In the genomic region with DNA sequence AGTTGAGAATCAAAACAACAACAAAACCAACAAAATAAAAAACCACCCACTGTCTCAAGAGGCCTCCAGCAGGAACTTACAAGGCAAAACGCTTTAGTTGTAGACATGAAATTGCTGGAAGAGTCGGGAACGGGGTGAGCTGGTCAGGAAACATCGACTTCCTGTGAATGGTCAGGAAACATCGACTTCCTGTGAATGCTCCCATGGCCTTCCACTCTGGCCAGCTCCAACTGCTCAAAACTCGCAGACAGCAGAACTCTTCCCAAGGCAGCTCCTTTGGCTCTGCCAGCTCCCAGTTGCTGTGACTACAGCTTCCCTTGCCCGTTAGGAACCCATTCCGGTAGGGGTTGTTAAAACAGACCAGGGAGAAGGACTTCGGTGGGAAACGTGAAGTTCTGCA, we compare ENCODE assay signal across 14 mouse cellular contexts.
DNase-seq lines count a peak whose midpoint lies in the region; ATAC-seq and TF ChIP-seq lines count a peak whose summit lies in the region.
"Had no signal": no experiment of that assay in that cellular context is flagged by ENCODE, and none has a peak within 500 bp of the region (broad histone marks: within the 10 kb centered on the region; RNA-seq: fewer than 3 reads in every experiment).

No protein-coding gene starts in this region.

- ATAC-seq in hindbrain, embryonic 12.5 days (ENCODE audit: low FRiP score), result no peak
- ATAC-seq: inflammation-experienced regulatory T-cells, adult 6 months; Patski had no signal

- H3K27me3 ChIP-seq in spleen, adult 2 months (ENCODE audit: control insufficient read depth, insufficient read depth, low read length), result no peaks in the 10 kb centered on the region
- no peaks in the 10 kb centered on the region for H3K27me3 ChIP-seq in hindbrain, embryonic 12.5 days
- H3K27me3 ChIP-seq: midbrain, embryonic 12.5 days; neural tube, embryonic 15.5 days; Patski had no signal

- peak; percentile 4 for DNase-seq in embryo, embryonic 11 days
- no peak for DNase-seq in embryo, embryonic 10 days (ENCODE audit: low spot score)
- DNase-seq in spleen, adult 2 months (ENCODE audit: low read depth in 1 of 2, low spot score in 2 of 2), result no peak
- DNase-seq in spleen, adult 12 weeks (ENCODE audit: low spot score), result no peak
- DNase-seq in kidney, adult 9 months, result peak; percentile 24
- no peak for DNase-seq in layer of hippocampus, postnatal 36 days
- no peak for DNase-seq in cerebellum, adult 11-12 months
- DNase-seq: B cell, adult 2 months; spleen, adult 18-20 months had no signal

- H3K9me3 ChIP-seq in hindbrain, embryonic 12.5 days (replicated peaks), result no peaks in the 10 kb centered on the region
- H3K9me3 ChIP-seq: midbrain, embryonic 12.5 days; neural tube, embryonic 15.5 days had no signal

- no peaks in the 10 kb centered on the region; the same call in 1 of the 2 replicates for H3K4me1 ChIP-seq in spleen, adult 2 months (ENCODE audit: control insufficient read depth, insufficient read depth, insufficient read length)
- peaks cover 5% of the 10 kb centered on the region; the same call in 1 of the 2 replicates for H3K4me1 ChIP-seq in hindbrain, embryonic 12.5 days
- H3K4me1 ChIP-seq: midbrain, embryonic 12.5 days; neural tube, embryonic 15.5 days had no signal

- TF ChIP-seq CTCF in spleen, adult 2 months (IDR thresholded peaks at IDR 0.05; ENCODE audit: extremely low read depth, insufficient read depth, insufficient read length, insufficient replicate concordance), result no peak

- H3K9ac ChIP-seq in hindbrain, embryonic 12.5 days, result no peak overlapping the region
- H3K9ac ChIP-seq: midbrain, embryonic 12.5 days; neural tube, embryonic 15.5 days had no signal

- H3K4me2 ChIP-seq in hindbrain, embryonic 12.5 days (replicated peaks), result no peak overlapping the region
- H3K4me2 ChIP-seq: midbrain, embryonic 12.5 days; neural tube, embryonic 15.5 days had no signal

- TF ChIP-seq POLR2A in spleen, adult 2 months (IDR thresholded peaks at IDR 0.05; ENCODE audit: low read depth, low read length), result no peak

- 0 out of 2 replicates have a peak overlapping the region, but pooled peaks have one; percentile 14 for H3K27ac ChIP-seq in spleen, adult 2 months (ENCODE audit: insufficient read depth, low read length)
- no peak overlapping the region for H3K27ac ChIP-seq in hindbrain, embryonic 12.5 days
- H3K27ac ChIP-seq: midbrain, embryonic 12.5 days; neural tube, embryonic 15.5 days had no signal

- H3K36me3 ChIP-seq in spleen, adult 2 months (ENCODE audit: control insufficient read depth, insufficient read depth, low read length), result no peaks in the 10 kb centered on the region
- H3K36me3 ChIP-seq in hindbrain, embryonic 12.5 days, result no peaks in the 10 kb centered on the region
- H3K36me3 ChIP-seq: midbrain, embryonic 12.5 days; neural tube, embryonic 15.5 days had no signal

- no peak overlapping the region for H3K4me3 ChIP-seq in spleen, adult 2 months (ENCODE audit: extremely low read depth, insufficient read depth, insufficient read length)
- H3K4me3 ChIP-seq in hindbrain, embryonic 12.5 days, result no peak overlapping the region
- H3K4me3 ChIP-seq: midbrain, embryonic 12.5 days; neural tube, embryonic 15.5 days had no signal

- 32% methylated on average over 10 of the region's 10 CpGs for WGBS in spleen, adult 2 months
- WGBS in hindbrain, embryonic 12.5 days, result 76% methylated on average over 10 of the region's 10 CpGs

Comparison
In these comparisons a context has a peak if more than half of its experiments do, and no peak if none do; other contexts are left out.
1. DNase-seq: peak in embryo, embryonic 11 days (single experiment) and kidney, adult 9 months (single experiment); none in embryo, embryonic 10 days (single experiment), spleen, adult 2 months (0 of 2), spleen, adult 12 weeks (single experiment), layer of hippocampus, postnatal 36 days (0 of 2) and cerebellum, adult 11-12 months (single experiment).